Mouse (Mus musculus): Measurements from ENCODE around the gene Strada.

Strada gene

DNA sequence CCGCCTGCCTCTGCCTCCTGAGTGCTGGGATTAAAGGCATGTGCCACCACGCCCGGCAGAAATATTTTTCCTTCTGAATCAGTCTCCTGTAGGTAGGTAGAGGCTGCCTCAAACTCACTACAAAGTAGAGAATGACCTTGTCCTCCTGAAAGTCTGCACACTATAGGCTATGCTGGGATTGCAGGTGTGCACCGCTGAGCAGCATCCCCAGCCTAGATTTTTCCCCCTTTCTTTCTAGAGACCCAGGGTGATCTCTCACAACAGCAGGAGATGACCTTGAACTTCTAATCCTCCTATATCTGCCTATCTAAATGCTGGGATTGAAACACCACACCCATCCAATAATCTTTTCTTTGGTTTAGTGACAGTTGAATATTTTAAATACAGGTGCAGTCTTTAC, 14.6 kb downstream of the Strada start:
- DNase-seq (ENCODE audit: low read depth, low spot score) = no peak

DNA sequence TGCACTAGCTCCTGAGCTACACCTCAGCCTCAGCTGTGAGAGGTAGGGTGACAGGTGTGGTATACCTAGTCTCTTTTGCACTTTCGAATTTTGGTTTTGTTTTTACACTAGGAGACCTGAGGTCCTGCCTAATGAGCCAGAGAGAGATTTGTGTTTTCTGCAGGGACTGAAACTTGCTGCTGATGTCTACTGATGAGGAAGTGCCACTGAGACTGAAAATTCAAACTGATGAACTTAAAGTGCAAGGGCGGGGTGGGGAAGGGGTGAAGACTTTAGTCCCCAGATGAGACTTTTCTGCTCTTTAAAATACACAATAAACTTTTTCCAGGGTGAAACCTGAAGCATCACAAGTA, 21.5 kb downstream of the Strada start:
- no peak for DNase-seq (ENCODE audit: low read depth, low spot score)

DNA sequence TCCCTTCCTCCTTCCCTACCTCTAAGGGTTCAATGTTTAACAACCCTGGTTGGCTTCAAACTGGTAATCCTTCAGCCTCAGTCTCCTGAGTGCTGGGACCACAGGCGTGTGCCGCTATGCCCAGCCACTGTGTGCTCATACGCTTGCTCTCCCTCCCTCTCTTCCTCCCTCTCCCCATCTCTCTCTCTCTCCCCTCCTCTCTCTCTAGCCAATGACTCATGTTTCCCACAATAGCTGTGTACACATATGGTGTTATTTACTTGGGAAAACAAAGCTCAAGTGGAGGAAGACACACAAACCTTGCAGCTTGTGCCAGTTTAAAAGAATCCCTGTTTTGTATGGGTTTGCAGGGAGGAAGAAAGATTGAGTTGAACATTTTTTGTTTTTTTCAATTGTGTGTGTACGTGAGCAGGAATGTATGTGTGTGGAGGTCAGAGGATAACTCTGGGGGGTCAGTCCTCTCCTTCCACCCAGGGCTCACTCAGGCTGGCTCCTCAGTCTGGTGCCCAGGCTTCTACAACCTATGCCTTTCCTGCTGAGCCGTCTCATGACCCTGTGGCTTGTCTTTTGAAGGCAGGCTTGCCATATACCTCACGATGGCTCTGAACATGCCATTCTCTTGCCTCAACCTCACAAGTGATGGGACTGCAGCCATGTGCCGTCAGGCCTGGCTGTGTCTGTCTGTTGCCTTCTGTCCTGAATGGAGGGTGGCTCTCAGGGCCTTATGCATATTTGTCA, 22.1 kb downstream of the Strada start:
- no peak for DNase-seq (ENCODE audit: low read depth, low spot score)

DNA sequence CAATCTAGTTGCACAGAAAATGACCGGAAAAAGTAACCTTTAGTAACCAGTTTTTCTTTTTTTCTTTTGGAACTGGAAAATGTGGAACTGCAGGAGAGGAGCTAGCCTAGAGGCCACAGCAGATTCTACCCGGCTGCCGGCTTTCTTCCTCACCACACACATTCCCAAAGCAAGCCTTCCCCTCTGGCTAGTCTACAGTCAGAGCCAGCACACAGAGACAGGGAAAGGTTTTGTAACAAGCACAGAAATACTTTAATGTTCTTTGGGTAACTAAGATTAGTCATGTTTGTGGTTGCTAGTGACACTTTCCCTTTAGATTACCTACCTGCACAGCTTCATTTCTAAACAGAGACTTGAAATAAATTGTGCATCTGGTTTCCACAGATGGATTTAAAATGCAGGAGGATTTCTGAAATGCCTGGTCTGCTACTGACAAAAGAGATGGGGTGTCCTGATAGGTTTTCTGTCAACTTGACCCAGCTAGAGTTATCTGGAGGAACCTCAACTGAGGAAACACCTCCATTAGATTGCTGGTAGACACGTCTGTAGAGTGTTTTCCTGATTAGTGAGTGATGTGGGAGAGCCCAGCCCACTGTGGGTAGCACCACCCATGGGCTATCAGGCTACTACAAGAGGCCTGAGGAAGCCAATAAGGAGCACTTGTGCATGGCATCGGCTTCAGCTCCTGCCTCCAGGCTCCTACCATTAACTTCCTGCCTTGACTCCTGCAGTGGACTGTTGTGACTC, 23.8 kb downstream of the Strada start:
- DNase-seq (ENCODE audit: low read depth, low spot score) = no peak

DNA sequence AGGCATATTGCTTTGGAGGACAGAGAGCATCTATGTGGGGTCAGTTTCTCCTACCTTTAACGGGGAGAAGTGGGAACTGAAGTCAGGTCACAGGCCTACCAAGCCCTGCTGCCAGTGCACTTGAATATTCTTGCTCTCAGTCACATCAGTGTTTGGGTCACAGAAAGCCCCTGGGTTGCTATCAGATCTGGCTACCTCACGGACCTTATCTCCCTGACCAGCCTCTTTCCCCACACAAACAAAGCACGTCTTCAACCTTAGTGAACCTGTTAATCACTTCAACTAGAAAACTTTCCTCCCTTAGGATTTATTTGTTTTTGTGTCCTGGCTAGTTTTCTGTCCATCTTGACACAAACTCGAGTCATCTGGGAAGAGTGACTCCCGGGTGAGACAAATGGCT, 25.6 kb downstream of the Strada start:
- no peak for DNase-seq (ENCODE audit: low read depth, low spot score)

- no peak for DNase-seq (ENCODE audit: low read depth, low spot score)
Measured at GRCm38 (mm10) chr11:106175081-106175480, 26.9 kb downstream of the Strada start.

- DNase-seq (ENCODE audit: low read depth, low spot score) = no peak
Measured at GRCm38 (mm10) chr11:106174372-106174771, 27.6 kb downstream of the Strada start.

- DNase-seq (ENCODE audit: low read depth, low spot score) = no peak
Measured at GRCm38 (mm10) chr11:106173228-106173627, 28.7 kb downstream of the Strada start.

GRCm38 (mm10) chr11:106170807-106171206, 31.2 kb downstream of the Strada start:
- DNase-seq (ENCODE audit: low read depth, low spot score) = no peak

DNA sequence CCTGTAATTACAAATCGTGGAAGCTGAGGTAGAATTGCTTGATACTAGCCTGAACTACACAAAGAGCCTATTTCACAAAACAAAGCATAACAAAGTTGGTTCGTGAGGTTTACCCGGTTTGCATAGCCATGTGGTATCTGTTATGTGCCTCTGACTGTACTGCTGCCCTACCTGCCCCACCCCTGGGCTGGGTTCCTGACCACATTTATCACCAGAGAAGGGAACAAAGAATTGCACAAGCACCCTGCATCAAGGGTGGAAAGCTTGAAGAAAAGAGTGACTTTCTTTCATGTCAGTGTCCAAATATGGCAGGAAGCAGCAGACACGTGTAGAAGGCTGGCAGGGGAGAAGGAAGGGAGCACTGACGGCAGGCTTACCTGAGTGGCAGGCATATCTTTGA, 34.5 kb downstream of the Strada start:
- no peak for DNase-seq (ENCODE audit: low read depth, low spot score)

DNA sequence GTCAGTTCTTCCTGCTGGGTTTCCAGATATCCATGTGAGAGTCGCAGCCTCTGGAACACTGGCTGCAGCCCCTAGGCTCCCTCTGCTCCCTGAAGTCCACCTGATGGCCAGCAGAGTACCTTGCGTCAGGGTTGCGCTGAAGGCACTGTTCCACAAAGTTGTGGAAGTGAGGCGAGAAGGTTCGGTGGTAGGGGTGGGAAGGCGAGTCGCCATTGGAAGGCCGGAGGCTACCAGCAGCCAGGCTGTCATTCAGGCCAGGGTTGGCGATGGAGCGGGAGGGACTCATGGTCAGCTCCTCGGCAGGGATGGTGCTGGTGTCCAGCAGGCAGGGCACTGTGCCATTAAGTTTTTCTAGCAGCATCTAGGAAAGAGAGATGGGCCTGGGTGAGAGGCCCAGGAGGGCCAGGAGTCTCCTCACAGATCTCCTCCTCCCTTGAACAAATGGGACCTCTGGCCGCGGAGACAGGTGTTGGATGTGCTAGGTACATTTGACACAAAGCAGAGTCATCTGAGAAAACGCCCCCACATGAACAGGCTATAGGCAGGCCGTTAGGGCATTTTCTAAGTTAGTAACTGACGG, 37.3 kb downstream of the Strada start:
- DNase-seq (ENCODE audit: low read depth, low spot score) = no peak

DNA sequence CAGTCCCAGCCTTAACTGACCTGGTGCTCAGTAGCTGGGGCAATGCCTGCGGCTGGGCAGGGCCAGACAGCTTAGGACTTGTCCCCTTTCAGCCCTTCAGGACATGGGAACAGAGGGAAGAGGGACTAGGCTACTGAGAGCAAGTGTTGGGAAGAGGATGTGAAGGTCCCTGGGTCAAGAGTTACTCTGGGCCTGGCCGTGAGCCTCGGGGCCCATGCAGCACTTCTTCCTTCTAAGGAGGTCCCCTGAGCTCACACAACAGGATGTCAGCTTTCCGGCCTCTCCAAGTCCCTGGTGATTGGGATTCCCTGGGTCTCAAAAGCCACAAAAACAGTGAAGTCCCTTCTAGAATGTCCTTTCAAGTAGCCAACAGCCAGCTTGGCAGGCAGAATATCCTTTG, 38.4 kb downstream of the Strada start:
- DNase-seq (ENCODE audit: low read depth, low spot score) = no peak

GRCm38 (mm10) chr11:106162237-106162636, 39.7 kb downstream of the Strada start:
- DNase-seq (ENCODE audit: low read depth, low spot score) = no peak

GRCm38 (mm10) chr11:106160841-106161721, 40.9 kb downstream of the Strada start, which contains the start of the genes Gm10840 and Limd2:
Gene Gm10840, plus strand, starts transcription at chr11:106160850.
Gene Limd2, minus strand, starts transcription at chr11:106160860.
- no peak for DNase-seq (ENCODE audit: low read depth, low spot score)

- peak; percentile 44 for DNase-seq (ENCODE audit: low read depth, low spot score)
Measured at GRCm38 (mm10) chr11:106159921-106160840, 41.8 kb downstream of the Strada start.

GRCm38 (mm10) chr11:106159216-106159920, 42.6 kb downstream of the Strada start:
- no peak for DNase-seq (ENCODE audit: low read depth, low spot score)

- DNase-seq (ENCODE audit: low read depth, low spot score) = no peak
Measured at GRCm38 (mm10) chr11:106158930-106159215, 43.1 kb downstream of the Strada start.

- no peak for DNase-seq (ENCODE audit: low read depth, low spot score)
Measured at GRCm38 (mm10) chr11:106158081-106158929, 43.7 kb downstream of the Strada start.

- DNase-seq (ENCODE audit: low read depth, low spot score) = no peak
Measured at GRCm38 (mm10) chr11:106157154-106157553, 44.8 kb downstream of the Strada start.
